Mouse (Mus musculus) limb, embryonic 12.5 days (tissue): ENCODE results near the gene Crebzf. TPM values are rescaled to one million over a fixed set of nuclear protein-coding genes. Genes with fewer than 3 reads are reported as not detected.
A peak's percentile ranks its signal among the peaks of the same experiment; 100 is the strongest.

Source experiments
- ATAC-seq: fragments of 200-750 bp; cut with Nextera tagmentation; 2 replicates; pipeline ENCODE4 v1.8.0; 2017; ENCODE audit warnings: low read depth, moderate TSS enrichment; ENCODE audit not compliant: insufficient number of reproducible peaks, insufficient read depth, low FRiP score, low TSS enrichment
- H3K27ac ChIP-seq: fragments of 300-500 bp; sonication (generic); 2 replicates; pipeline ENCODE4 v1.5.1; 2016; ENCODE audit warnings: mild to moderate bottlenecking, moderate library complexity
- H3K27me3 ChIP-seq: fragments of 300-500 bp; sonication (generic); 2 replicates; pipeline ENCODE4 v1.6.1; 2016; ENCODE audit warnings: mild to moderate bottlenecking, moderate library complexity
- H3K36me3 ChIP-seq: fragments of 300-500 bp; sonication (generic); 2 replicates; pipeline ENCODE4 v1.6.1; 2016; ENCODE audit warnings: mild to moderate bottlenecking, moderate library complexity
- H3K4me1 ChIP-seq: fragments of 300-500 bp; sonication (generic); replicated peaks from 2 replicates; pipeline ENCODE4 v1.6.1; 2016
- H3K4me2 ChIP-seq: fragments of 300-500 bp; sonication (generic); 2 replicates; pipeline ENCODE4 v1.6.1; 2016; ENCODE audit warnings: mild to moderate bottlenecking, moderate library complexity
- H3K4me3 ChIP-seq: fragments of 300-500 bp; sonication (generic); replicated peaks from 2 replicates; pipeline ENCODE4 v1.5.1; 2016; ENCODE audit warnings: mild to moderate bottlenecking
- H3K9ac ChIP-seq: fragments of 300-500 bp; sonication (generic); replicated peaks from 2 replicates; pipeline ENCODE4 v1.6.1; 2016; ENCODE audit warnings: mild to moderate bottlenecking, moderate library complexity
- H3K9me3 ChIP-seq: fragments of 300-500 bp; sonication (generic); 2 replicates; pipeline ENCODE4 v1.6.1; 2016; ENCODE audit warnings: mild to moderate bottlenecking, moderate library complexity
- WGBS: fragments of 180-500 bp; shearing (Covaris S2); methylation state at CpG from one replicate; pipeline ENCODE4 v1.1.7; 2016; 5-methylcytosine and 5-hydroxymethylcytosine counted together
- polyA plus RNA-seq: library from polyadenylated mRNA; unstranded; fragments of >200 nt; fragmentation: Nextera tagmentation; extraction: Ambion mirVana; gene quantifications from 2 replicates; pipeline ENCODE4 v1.2.1, GENCODE M21; 2016

The Crebzf gene
- 59.5 and 59.8 TPM in 2 replicates for polyA plus RNA-seq

DNA sequence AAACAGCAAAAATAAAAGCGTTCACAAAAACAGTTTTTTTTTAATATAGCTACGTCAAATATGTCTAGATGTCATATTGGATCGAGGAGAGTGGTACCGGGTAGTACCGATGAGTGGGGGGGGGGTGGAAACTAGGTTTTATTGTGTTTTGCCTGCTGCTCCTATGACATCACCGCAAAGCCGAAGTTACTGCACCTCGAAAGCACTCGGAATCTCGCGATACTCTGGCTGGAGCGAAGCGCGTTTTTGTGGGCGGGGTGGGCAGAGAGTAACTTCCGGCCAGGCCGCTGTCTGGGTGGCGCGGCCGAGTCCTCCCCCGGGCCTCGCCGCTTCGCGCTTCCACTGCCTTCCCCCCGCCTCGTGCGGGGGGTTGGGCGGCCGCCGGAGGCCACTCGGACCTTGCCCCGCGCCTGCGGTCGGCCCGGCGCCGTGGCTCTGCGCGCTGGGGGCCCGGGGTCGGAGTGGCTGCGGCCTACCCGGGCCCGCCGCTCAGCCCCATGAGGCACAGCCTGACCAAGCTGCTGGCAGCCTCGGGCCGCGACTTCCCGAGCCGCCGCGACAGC is at the start of gene Crebzf:
TSS of gene Crebzf (plus strand) at position 212 of the 563 bp plus-strand sequence.
- 0 out of 2 replicates have a peak, but pooled peaks cover 3% of the 10 kb centered on the region for H3K4me1 ChIP-seq
- peak within 1 kb of the TSS; percentile 96 for H3K4me3 ChIP-seq
- peaks cover 6% of the 10 kb centered on the region for H3K36me3 ChIP-seq
- ATAC-seq = peak; percentile 93
- H3K27ac ChIP-seq = peak within 1 kb of the TSS; percentile 99
- H3K27me3 ChIP-seq = no peaks in the 10 kb centered on the region
- H3K9ac ChIP-seq = peak within 1 kb of the TSS; percentile 99
- peak within 1 kb of the TSS; percentile 95 for H3K4me2 ChIP-seq
- WGBS = under 1% methylated on average over 52 of the region's 54 CpGs
- H3K9me3 ChIP-seq = no peaks in the 10 kb centered on the region

DNA sequence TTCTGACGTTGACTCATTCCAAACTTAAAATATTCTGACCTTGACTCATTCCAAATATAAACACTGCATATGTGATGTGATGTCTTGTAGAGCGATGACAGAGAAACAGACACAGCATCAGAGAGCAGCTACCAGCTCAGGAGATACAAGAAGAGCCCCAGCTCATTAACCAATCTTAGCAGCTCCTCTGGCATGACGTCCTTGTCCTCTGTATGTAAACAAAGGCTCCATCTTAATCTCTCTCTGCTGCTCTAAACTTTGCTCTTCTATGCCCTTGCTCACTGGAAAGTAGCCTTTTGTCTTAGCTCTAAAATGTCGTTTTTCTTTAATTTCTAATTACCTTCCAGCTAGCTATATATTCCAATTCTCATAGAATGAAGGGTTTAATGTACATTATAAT is 47.5 kb upstream of the Crebzf start:
- H3K4me3 ChIP-seq = no peak overlapping the region
- 58% methylated on average over 4 of the region's 4 CpGs for WGBS
- H3K36me3 ChIP-seq = no peaks in the 10 kb centered on the region
- H3K4me1 ChIP-seq = no peaks in the 10 kb centered on the region
- no peak overlapping the region for H3K4me2 ChIP-seq
- H3K9me3 ChIP-seq = no peaks in the 10 kb centered on the region
- no peak overlapping the region for H3K9ac ChIP-seq
- H3K27ac ChIP-seq = no peak overlapping the region
- no peaks in the 10 kb centered on the region for H3K27me3 ChIP-seq
- no peak for ATAC-seq

- Histone ChIP-seq H3K36me3 (no peaks in the 10 kb centered on the region), H3K4me2 (no peak overlapping the region), H3K27ac (no peak overlapping the region), H3K9ac (no peak overlapping the region), H3K4me3 (no peak overlapping the region), H3K9me3 (no peaks in the 10 kb centered on the region), H3K4me1 (no peaks in the 10 kb centered on the region), H3K27me3 (no peaks in the 10 kb centered on the region)
- WGBS = 50% methylated on average over 5 of the region's 5 CpGs
- ATAC-seq = no peak
These were observed 46.6 kb upstream of the Crebzf start for GRCm38 (mm10) chr7:90395928-90396327.

DNA sequence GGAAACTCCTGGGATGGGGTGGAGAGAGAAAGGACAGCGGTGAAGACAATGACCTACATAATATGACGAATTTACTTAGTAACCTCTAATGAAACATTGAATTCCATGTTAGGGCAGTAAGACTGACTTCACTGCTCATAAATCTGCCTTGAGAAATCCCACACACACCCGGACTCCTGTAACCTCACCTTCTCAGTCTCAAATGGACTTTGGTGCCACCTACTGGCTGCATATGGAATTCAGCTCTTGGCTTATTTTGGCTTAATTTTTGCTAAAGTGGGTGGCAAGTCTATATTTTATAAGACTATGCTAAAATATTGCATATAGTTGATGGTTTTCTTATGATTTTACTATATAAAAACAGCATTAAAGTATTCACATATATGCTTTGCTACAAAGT is 32.6 kb upstream of the Crebzf start:
- Histone ChIP-seq H3K4me1 (no peaks in the 10 kb centered on the region), H3K9ac (no peak overlapping the region), H3K27me3 (no peaks in the 10 kb centered on the region), H3K9me3 (no peaks in the 10 kb centered on the region), H3K27ac (no peak overlapping the region), H3K36me3 (no peaks in the 10 kb centered on the region), H3K4me2 (no peak overlapping the region), H3K4me3 (no peak overlapping the region)
- ATAC-seq = no peak
- 40% methylated on average over 3 of the region's 3 CpGs for WGBS

DNA sequence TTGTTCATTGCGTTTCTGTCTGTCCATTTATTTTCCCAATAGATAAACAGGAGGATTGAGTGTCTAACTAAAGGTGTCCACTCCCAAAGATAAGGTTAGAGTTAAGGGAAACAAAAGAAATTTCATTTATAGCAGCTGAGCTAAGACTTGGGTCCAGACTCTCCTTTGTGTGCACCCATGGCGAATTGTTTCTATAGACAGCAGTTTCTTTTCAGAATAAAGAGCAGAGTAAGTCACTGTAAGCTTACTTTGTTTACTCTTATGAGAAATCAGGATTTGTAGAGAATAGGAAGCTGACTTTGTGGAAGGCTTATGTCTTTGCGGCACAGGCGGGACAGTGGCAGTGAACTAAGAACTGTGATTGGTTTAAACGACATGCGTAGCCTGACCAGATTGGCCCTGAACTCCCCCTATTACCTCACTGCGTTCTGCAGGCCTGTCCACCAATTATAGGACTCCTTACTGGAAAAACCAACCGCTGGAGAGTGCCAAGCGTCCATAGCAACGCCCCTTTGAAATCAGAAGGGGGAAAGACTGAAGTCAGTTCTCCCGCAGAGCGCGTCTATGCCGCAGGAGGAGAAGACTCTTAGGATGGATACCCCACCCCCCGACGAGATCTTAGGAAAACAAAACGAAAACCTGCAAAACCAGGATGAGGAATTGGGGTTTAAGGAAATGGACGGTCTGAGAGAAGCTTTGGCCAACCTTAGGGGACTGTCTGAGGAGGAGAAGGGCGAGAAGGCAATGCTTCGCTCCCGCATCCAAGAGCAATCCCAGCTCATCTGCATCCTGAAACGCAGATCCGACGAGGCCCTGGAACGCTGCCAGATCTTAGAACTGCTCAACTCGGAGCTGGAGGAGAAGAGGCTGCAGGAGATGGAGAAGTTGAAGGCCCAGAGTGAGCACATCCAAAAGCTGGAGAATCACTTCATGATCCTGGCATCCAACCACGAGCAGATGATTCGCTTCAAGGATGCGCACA is 16.2 kb upstream of the Crebzf start, which contains the start of gene Ccdc89:
TSS of gene Ccdc89 (plus strand) at position 558 of the 982 bp plus-strand sequence.
- H3K9ac ChIP-seq = peak within 1 kb of the TSS; percentile 50
- 24% methylated on average over 29 of the region's 29 CpGs for WGBS
- H3K36me3 ChIP-seq = no peaks in the 10 kb centered on the region
- H3K4me3 ChIP-seq = peak within 1 kb of the TSS; percentile 37
- H3K9me3 ChIP-seq = no peaks in the 10 kb centered on the region
- peak within 1 kb of the TSS; percentile 62 for H3K4me2 ChIP-seq
- no peaks in the 10 kb centered on the region for H3K4me1 ChIP-seq
- no peak within 1 kb of the TSS for H3K27ac ChIP-seq
- ATAC-seq = peak; percentile 100
- no peaks in the 10 kb centered on the region for H3K27me3 ChIP-seq

DNA sequence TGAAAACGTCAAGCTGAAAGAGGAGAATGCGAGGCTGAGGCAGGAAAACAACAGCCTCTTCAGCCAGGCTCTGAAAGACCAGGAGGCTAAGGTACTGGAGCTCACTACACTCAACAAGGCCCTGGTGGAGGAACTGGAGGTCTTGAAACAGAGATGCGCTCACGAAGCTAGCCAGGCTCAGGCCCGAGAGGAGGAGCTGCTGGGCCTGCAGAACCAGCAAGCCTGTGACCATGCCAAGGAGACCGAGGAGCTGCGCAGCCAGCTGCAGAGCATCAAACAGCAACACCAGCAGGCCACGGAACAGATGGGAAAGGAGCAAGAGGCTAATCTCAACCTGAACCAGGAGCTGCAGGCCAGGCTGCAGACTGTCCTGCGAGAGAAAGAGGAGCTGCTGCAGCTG is 15.5 kb upstream of the Crebzf start:
- Histone ChIP-seq H3K36me3 (no peaks in the 10 kb centered on the region), H3K4me2 (peak overlapping the region; percentile 62; the same call in 1 of the 2 replicates), H3K9me3 (no peaks in the 10 kb centered on the region), H3K27me3 (no peaks in the 10 kb centered on the region), H3K9ac (no peak overlapping the region; the same call in 1 of the 2 replicates), H3K4me3 (peak overlapping the region; percentile 37), H3K27ac (no peak overlapping the region), H3K4me1 (no peaks in the 10 kb centered on the region)
- WGBS = 68% methylated on average over 9 of the region's 9 CpGs
- no peak for ATAC-seq

- ATAC-seq = no peak
- Histone ChIP-seq H3K27ac (no peak overlapping the region), H3K4me3 (no peak overlapping the region), H3K9ac (no peak overlapping the region), H3K36me3 (no peaks in the 10 kb centered on the region), H3K27me3 (no peaks in the 10 kb centered on the region), H3K4me2 (no peak overlapping the region), H3K4me1 (no peaks in the 10 kb centered on the region), H3K9me3 (no peaks in the 10 kb centered on the region)
These were observed 10.3 kb upstream of the Crebzf start for GRCm38 (mm10) chr7:90432221-90432620.

GRCm38 (mm10) chr7:90440044-90440443 is 2.5 kb upstream of the Crebzf start:
- Histone ChIP-seq H3K27me3 (no peaks in the 10 kb centered on the region), H3K9me3 (no peaks in the 10 kb centered on the region), H3K4me3 (no peak overlapping the region), H3K4me1 (no peaks in the 10 kb centered on the region), H3K27ac (no peak overlapping the region), H3K36me3 (no peaks in the 10 kb centered on the region), H3K4me2 (no peak overlapping the region), H3K9ac (no peak overlapping the region)
- ATAC-seq = no peak
- WGBS = 92% methylated on average over 4 of the region's 4 CpGs

DNA sequence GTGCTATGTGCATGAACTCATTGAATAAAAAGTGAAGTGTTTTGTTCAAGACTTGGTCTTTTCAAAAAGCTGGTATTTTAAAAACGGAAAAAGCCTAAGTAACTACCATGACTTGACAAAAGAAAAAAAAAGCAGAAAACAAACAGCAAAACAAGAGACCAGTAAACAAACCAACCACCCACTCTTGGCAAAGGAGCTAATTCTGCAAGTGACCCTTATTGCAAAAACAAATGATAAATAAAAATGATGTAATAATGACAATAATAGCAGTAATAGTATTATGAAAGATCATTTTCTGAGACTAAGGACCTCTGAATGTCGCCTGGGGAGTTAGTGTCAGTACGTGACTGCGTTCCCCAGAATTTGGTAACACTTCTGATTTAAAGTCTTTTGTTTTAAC is 459 bp upstream of the Crebzf start:
- Histone ChIP-seq H3K27me3 (no peaks in the 10 kb centered on the region), H3K36me3 (peaks cover under 1% of the 10 kb centered on the region; the same call in 1 of the 2 replicates), H3K27ac (peak overlapping the region; percentile 25; the same call in 1 of the 2 replicates), H3K4me1 (0 out of 2 replicates have a peak, but pooled peaks cover 3% of the 10 kb centered on the region), H3K4me3 (peak overlapping the region; percentile 96), H3K9ac (peak overlapping the region; percentile 99), H3K9me3 (no peaks in the 10 kb centered on the region), H3K4me2 (peak overlapping the region; percentile 95)
- WGBS = 13% methylated on average over 4 of the region's 4 CpGs
- peak; percentile 20; the same call in 1 of the 2 replicates for ATAC-seq

GRCm38 (mm10) chr7:90443101-90444091 is 867 bp downstream of the Crebzf start:
- Histone ChIP-seq H3K4me2 (peak overlapping the region; percentile 95), H3K36me3 (peaks cover 11% of the 10 kb centered on the region), H3K4me3 (peak overlapping the region; percentile 96), H3K27me3 (no peaks in the 10 kb centered on the region), H3K4me1 (0 out of 2 replicates have a peak, but pooled peaks cover 3% of the 10 kb centered on the region), H3K27ac (peak overlapping the region; percentile 99), H3K9me3 (no peaks in the 10 kb centered on the region), H3K9ac (peak overlapping the region; percentile 99)
- under 1% methylated on average over 113 of the region's 123 CpGs for WGBS
- peak; percentile 59 for ATAC-seq
